Mouse (Mus musculus): ENCODE results near the gene Jmy. TPM values are rescaled to one million over a fixed set of nuclear protein-coding genes. Genes with fewer than 3 reads are reported as not detected.

Gene Jmy
- polyA plus RNA-seq, 1 experiment from 2014 or later = 3.4 TPM

GRCm38 (mm10) chr13:93387440-93387839, 112.2 kb downstream of the Jmy start:
- Histone ChIP-seq H3K4me2 (ENCODE audit: low read depth, low read length) (no peak overlapping the region), H3K36me3 (ENCODE audit: control insufficient read depth, insufficient read depth, low read length) (no peaks in the 10 kb centered on the region; the same call in 1 of the 2 replicates), H3K27me3 (ENCODE audit: control insufficient read depth, insufficient read depth, low read depth, low read length) (no peaks in the 10 kb centered on the region), H3K9me3 (ENCODE audit: control insufficient read depth, low read length) (no peaks in the 10 kb centered on the region), H3K9ac (ENCODE audit: low read length) (no peak overlapping the region), H3K27ac (ENCODE audit: low read length) (no peak overlapping the region), H3K4me3 (ENCODE audit: low read length) (no peak overlapping the region), H3K4me1 (replicated peaks; ENCODE audit: control insufficient read depth, insufficient read depth, low read length) (0 out of 2 replicates have a peak, but pooled peaks cover 4% of the 10 kb centered on the region)
- no peak for ATAC-seq (ENCODE audit: low read depth)
- WGBS = 94% methylated on average over 5 of the region's 5 CpGs

DNA sequence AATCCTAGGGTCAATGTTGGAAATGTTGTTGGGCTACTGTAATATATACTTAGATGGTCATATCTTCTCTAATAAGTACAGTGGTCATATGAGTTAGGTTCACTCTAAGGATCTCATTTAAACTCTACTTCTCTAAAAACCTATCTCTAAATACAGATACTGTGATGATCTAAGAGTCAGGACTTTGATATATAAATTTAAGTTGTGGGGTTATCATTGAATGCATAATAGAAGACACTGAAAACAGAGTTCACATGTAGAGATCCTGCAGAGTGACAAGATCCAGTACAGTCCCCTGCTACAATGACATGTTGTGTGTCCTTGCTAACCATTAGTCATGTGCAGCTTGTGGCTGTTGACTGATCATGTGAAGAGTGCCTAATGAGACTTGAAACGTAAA, 114.5 kb downstream of the Jmy start:
- WGBS = 77% methylated on average over 1 of the region's 1 CpGs
- no peaks in the 10 kb centered on the region for H3K27me3 ChIP-seq (ENCODE audit: control insufficient read depth, insufficient read depth, low read depth, low read length)
- H3K9me3 ChIP-seq (ENCODE audit: control insufficient read depth, low read length) = no peaks in the 10 kb centered on the region
- H3K4me2 ChIP-seq (ENCODE audit: low read depth, low read length) = no peak overlapping the region
- 0 out of 2 replicates have a peak, but pooled peaks cover 4% of the 10 kb centered on the region for H3K4me1 ChIP-seq (replicated peaks; ENCODE audit: control insufficient read depth, insufficient read depth, low read length)
- H3K9ac ChIP-seq (ENCODE audit: low read length) = no peak overlapping the region
- H3K27ac ChIP-seq (ENCODE audit: low read length) = no peak overlapping the region
- no peak for ATAC-seq (ENCODE audit: low read depth)
- no peak overlapping the region for H3K4me3 ChIP-seq (ENCODE audit: low read length)
- H3K36me3 ChIP-seq (ENCODE audit: control insufficient read depth, insufficient read depth, low read length) = no peaks in the 10 kb centered on the region

DNA sequence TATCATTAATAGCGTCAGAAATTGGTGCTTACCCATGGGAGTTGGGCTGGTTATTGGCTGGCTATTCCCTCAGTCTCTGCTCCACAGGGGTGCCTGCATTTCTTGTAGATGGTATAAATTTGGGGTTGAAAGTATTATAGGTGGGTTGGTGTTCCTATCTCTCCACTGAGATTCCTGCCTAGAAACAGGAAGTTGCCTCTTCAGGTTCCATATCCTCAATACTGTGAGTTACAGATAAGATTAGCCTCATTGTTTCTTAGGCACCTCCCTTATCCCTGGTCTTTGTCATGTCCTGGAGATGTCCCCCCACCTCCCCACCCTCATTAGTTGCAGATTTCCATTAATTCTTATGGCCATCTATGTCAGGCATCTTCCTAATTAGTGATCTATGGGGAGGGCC, 115.1 kb downstream of the Jmy start:
- Histone ChIP-seq H3K27me3 (ENCODE audit: control insufficient read depth, insufficient read depth, low read depth, low read length) (no peaks in the 10 kb centered on the region), H3K27ac (ENCODE audit: low read length) (no peak overlapping the region), H3K4me2 (ENCODE audit: low read depth, low read length) (no peak overlapping the region), H3K9me3 (ENCODE audit: control insufficient read depth, low read length) (no peaks in the 10 kb centered on the region), H3K36me3 (ENCODE audit: control insufficient read depth, insufficient read depth, low read length) (no peaks in the 10 kb centered on the region), H3K9ac (ENCODE audit: low read length) (no peak overlapping the region), H3K4me3 (ENCODE audit: low read length) (no peak overlapping the region), H3K4me1 (replicated peaks; ENCODE audit: control insufficient read depth, insufficient read depth, low read length) (0 out of 2 replicates have a peak, but pooled peaks cover 4% of the 10 kb centered on the region)
- ATAC-seq (ENCODE audit: low read depth) = no peak
- 93% methylated on average over 1 of the region's 1 CpGs for WGBS

DNA sequence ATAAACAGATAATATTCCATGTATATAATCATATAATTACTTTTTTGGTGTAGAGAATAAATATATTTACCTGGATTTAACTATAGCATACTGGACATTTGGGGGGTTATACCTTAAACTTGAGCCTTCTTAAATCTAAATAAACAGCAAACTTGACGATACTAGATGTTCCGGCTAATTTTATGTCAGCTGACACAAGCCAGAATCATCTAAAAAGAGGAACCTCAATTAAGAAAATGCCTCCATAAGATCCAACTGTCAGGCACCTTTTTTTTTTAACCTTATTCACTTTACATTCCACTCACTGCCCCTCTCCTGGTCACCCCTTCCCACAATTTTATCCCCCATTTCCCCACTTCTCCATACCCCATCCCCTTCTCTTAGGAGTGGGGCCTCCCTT, 116.0 kb downstream of the Jmy start:
- no peak overlapping the region for H3K4me3 ChIP-seq (ENCODE audit: low read length)
- H3K36me3 ChIP-seq (ENCODE audit: control insufficient read depth, insufficient read depth, low read length) = no peaks in the 10 kb centered on the region
- no peak overlapping the region for H3K9ac ChIP-seq (ENCODE audit: low read length)
- no peak for ATAC-seq (ENCODE audit: low read depth)
- 96% methylated on average over 2 of the region's 2 CpGs for WGBS
- no peak overlapping the region for H3K4me2 ChIP-seq (ENCODE audit: low read depth, low read length)
- H3K27ac ChIP-seq (ENCODE audit: low read length) = no peak overlapping the region
- 0 out of 2 replicates have a peak, but pooled peaks cover 2% of the 10 kb centered on the region for H3K4me1 ChIP-seq (replicated peaks; ENCODE audit: control insufficient read depth, insufficient read depth, low read length)
- no peaks in the 10 kb centered on the region for H3K9me3 ChIP-seq (ENCODE audit: control insufficient read depth, low read length)
- no peaks in the 10 kb centered on the region for H3K27me3 ChIP-seq (ENCODE audit: control insufficient read depth, insufficient read depth, low read depth, low read length)

GRCm38 (mm10) chr13:93383092-93383491, 116.5 kb downstream of the Jmy start:
- Histone ChIP-seq H3K4me2 (ENCODE audit: low read depth, low read length) (no peak overlapping the region), H3K27ac (ENCODE audit: low read length) (no peak overlapping the region), H3K9ac (ENCODE audit: low read length) (no peak overlapping the region), H3K36me3 (ENCODE audit: control insufficient read depth, insufficient read depth, low read length) (no peaks in the 10 kb centered on the region), H3K9me3 (ENCODE audit: control insufficient read depth, low read length) (no peaks in the 10 kb centered on the region), H3K4me1 (replicated peaks; ENCODE audit: control insufficient read depth, insufficient read depth, low read length) (no peaks in the 10 kb centered on the region), H3K4me3 (ENCODE audit: low read length) (no peak overlapping the region), H3K27me3 (ENCODE audit: control insufficient read depth, insufficient read depth, low read depth, low read length) (no peaks in the 10 kb centered on the region)
- ATAC-seq (ENCODE audit: low read depth) = no peak
- 91% methylated on average over 5 of the region's 5 CpGs for WGBS

DNA sequence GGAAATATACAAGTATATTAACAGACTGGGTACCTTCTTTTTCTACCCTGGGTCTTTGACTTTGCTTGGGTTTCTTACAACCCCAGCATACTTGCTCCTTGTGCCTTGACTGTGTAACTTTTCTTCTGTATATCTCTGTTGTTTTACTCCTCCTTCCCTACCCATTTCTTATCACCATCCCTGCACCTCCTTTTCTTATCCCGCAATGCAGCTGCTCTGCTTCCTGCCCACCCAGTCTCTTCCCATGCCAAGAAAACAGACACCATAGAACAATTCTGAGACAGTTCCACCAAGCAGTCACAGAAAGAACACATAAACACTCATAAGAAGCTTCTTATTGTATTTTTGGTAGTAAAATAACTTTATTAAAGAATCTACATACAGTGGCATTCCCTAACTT, 118.3 kb downstream of the Jmy start:
- no peaks in the 10 kb centered on the region for H3K27me3 ChIP-seq (ENCODE audit: control insufficient read depth, insufficient read depth, low read depth, low read length)
- no peak overlapping the region for H3K9ac ChIP-seq (ENCODE audit: low read length)
- no peaks in the 10 kb centered on the region for H3K9me3 ChIP-seq (ENCODE audit: control insufficient read depth, low read length)
- no peaks in the 10 kb centered on the region for H3K36me3 ChIP-seq (ENCODE audit: control insufficient read depth, insufficient read depth, low read length)
- WGBS = 56% methylated on average over 1 of the region's 1 CpGs
- no peaks in the 10 kb centered on the region for H3K4me1 ChIP-seq (replicated peaks; ENCODE audit: control insufficient read depth, insufficient read depth, low read length)
- no peak for ATAC-seq (ENCODE audit: low read depth)
- no peak overlapping the region for H3K4me2 ChIP-seq (ENCODE audit: low read depth, low read length)
- H3K27ac ChIP-seq (ENCODE audit: low read length) = no peak overlapping the region
- no peak overlapping the region for H3K4me3 ChIP-seq (ENCODE audit: low read length)

GRCm38 (mm10) chr13:93380399-93381063, 119.1 kb downstream of the Jmy start:
- Histone ChIP-seq H3K9me3 (ENCODE audit: control insufficient read depth, low read length) (no peaks in the 10 kb centered on the region), H3K36me3 (ENCODE audit: control insufficient read depth, insufficient read depth, low read length) (no peaks in the 10 kb centered on the region), H3K27ac (ENCODE audit: low read length) (no peak overlapping the region), H3K4me1 (replicated peaks; ENCODE audit: control insufficient read depth, insufficient read depth, low read length) (no peaks in the 10 kb centered on the region), H3K4me3 (ENCODE audit: low read length) (no peak overlapping the region), H3K4me2 (ENCODE audit: low read depth, low read length) (no peak overlapping the region), H3K27me3 (ENCODE audit: control insufficient read depth, insufficient read depth, low read depth, low read length) (no peaks in the 10 kb centered on the region), H3K9ac (ENCODE audit: low read length) (no peak overlapping the region)
- WGBS = 86% methylated on average over 8 of the region's 8 CpGs
- ATAC-seq (ENCODE audit: low read depth) = no peak

Other genes starting within 250 kb of the Jmy start
- 2.9 TPM in 2 replicates for gene Homer1, start 200.2 kb downstream of the Jmy start, polyA plus RNA-seq (2015; fragmentation: Nextera tagmentation; extraction: Ambion mirVana)
- 0.11 and 2.4 TPM in 2 replicates for gene Bhmt, start 138.2 kb upstream of the Jmy start, polyA plus RNA-seq (2015; fragmentation: Nextera tagmentation; extraction: Ambion mirVana)
- 0.10 and 0.52 TPM in 2 replicates for gene Bhmt2, start 174.5 kb upstream of the Jmy start, polyA plus RNA-seq (2015; fragmentation: Nextera tagmentation; extraction: Ambion mirVana)
- 0.26 TPM in 1 of 2 replicates, not detected in the other for gene Dmgdh, start 174.6 kb upstream of the Jmy start, polyA plus RNA-seq (2015; fragmentation: Nextera tagmentation; extraction: Ambion mirVana)

Measured in lung, embryonic 16.5 days (tissue).